Comparison of ENCODE assay signal across 8 mouse cellular contexts in genomic region chr4:43979746-43980145, GRCm38 (mm10). TPM values are rescaled to one million over a fixed set of nuclear protein-coding genes. Genes with fewer than 3 reads are reported as not detected.
DNase-seq lines count a peak whose midpoint lies in the region; ATAC-seq and TF ChIP-seq lines count a peak whose summit lies in the region.

No protein-coding gene starts in this region.

- DNase-seq in gastrocnemius, adult 2 months: peak; percentile 59
- DNase-seq in gastrocnemius, postnatal 36 days: no peak
- peak; percentile 53 for DNase-seq in ovary, postnatal 14 days (ENCODE audit: low spot score)
- no peak for DNase-seq in ovary, postnatal 10 days (ENCODE audit: low spot score)
- DNase-seq in left cerebral cortex, adult 8-10 months (ENCODE audit: low spot score in 2 of 2): peak; percentile 67 to 92
- DNase-seq in right cerebral cortex, postnatal 14 days: peak; percentile 90
- DNase-seq in thymus, postnatal 0 days (ENCODE audit: low spot score): no peak

- peak; percentile 97 for ATAC-seq in frontal cortex, adult (ENCODE audit: low TSS enrichment)

- no peak for TF ChIP-seq CTCF in gastrocnemius, adult 2 months (IDR thresholded peaks at IDR 0.05)

- no peak overlapping the region; the same call in 1 of the 2 replicates for H3K27ac ChIP-seq in gastrocnemius, adult 2 months

- no peak overlapping the region for H3K4me3 ChIP-seq in gastrocnemius, adult 2 months

- intact Hi-C loops in gastrocnemius, adult 2 months (cut with DNase I): loop anchor here (10.0 kb wide), 1 partner anchor 235 kb away; no protein-coding TSS in a partner anchor
- intact Hi-C loops in gastrocnemius, postnatal 36 days (cut with DNase I): no loop called here

RNA-seq across cellular contexts. Expression of gene Ccin, which starts 3.5 kb away (rescaled TPM):
- total RNA-seq in gastrocnemius, adult 2 months (2021): not detected
- total RNA-seq in gastrocnemius, postnatal 36 days (2021): not detected
- total RNA-seq in left cerebral cortex, adult 8-10 months (2022): not detected
- not detected in 2 replicates for polyA plus RNA-seq in thymus, postnatal 0 days (2015; fragmentation: Nextera tagmentation; extraction: Ambion mirVana)

RNA-seq across cellular contexts. Expression of gene Glipr2, which starts 22.5 kb away (rescaled TPM):
- total RNA-seq in gastrocnemius, adult 2 months (2021): 1 to 10 TPM; 1.8 to 4.0 TPM
- 1 to 10 TPM; 2.4 to 3.0 TPM for total RNA-seq in gastrocnemius, postnatal 36 days (2021)
- 1 to 10 TPM; 3.0 to 4.9 (median 3.3) TPM for total RNA-seq in left cerebral cortex, adult 8-10 months (2022)
- polyA plus RNA-seq in thymus, postnatal 0 days (2015; fragmentation: Nextera tagmentation; extraction: Ambion mirVana): 32.8 and 36.7 TPM in 2 replicates

RNA-seq across cellular contexts. Expression of gene Clta, which starts 24.5 kb away (rescaled TPM):
- 10 to 100 TPM; 44.5 to 61.3 TPM for total RNA-seq in gastrocnemius, adult 2 months (2021)
- total RNA-seq in gastrocnemius, postnatal 36 days (2021): 10 to 100 TPM; 46.3 to 49.3 TPM
- total RNA-seq in left cerebral cortex, adult 8-10 months (2022): 100 to 1,000 TPM; 270 to 279 (median 276) TPM
- 251 and 260 TPM in 2 replicates for polyA plus RNA-seq in thymus, postnatal 0 days (2015; fragmentation: Nextera tagmentation; extraction: Ambion mirVana)

Comparison
In these comparisons a context has a peak if more than half of its experiments do, and no peak if none do; other contexts are left out.
1. DNase-seq: peak in gastrocnemius, adult 2 months (single experiment), ovary, postnatal 14 days (single experiment), left cerebral cortex, adult 8-10 months (2 of 2) and right cerebral cortex, postnatal 14 days (single experiment); none in gastrocnemius, postnatal 36 days (0 of 2), ovary, postnatal 10 days (single experiment) and thymus, postnatal 0 days (single experiment).
2. RNA of gene Clta, which starts 24.5 kb away (total RNA-seq): 270 to 279 TPM in left cerebral cortex, adult 8-10 months; 44.5 to 61.3 TPM in gastrocnemius, adult 2 months and 46.3 to 49.3 TPM in gastrocnemius, postnatal 36 days; every median in the first group is over 4 times any median in the second.